Mouse (Mus musculus) testis, adult 2 months (tissue): ENCODE data around the gene Bora.

Experiments used
- CTCF ChIP-seq: fragments of 200-500 bp; IDR thresholded peaks from 2 replicates; pipeline ENCODE4 v1.5.1; 2012; ENCODE audit warnings: low read depth, mild to moderate bottlenecking, inconsistent platforms, low read length, moderate library complexity; ENCODE audit not compliant: control insufficient read depth, insufficient read depth, insufficient replicate concordance
- POLR2A ChIP-seq: fragments of 200-500 bp; IDR thresholded peaks from 2 replicates; pipeline ENCODE4 v1.6.1; 2012; ENCODE audit warnings: low read depth, mild to moderate bottlenecking, inconsistent platforms, low read length, moderate library complexity; ENCODE audit not compliant: control insufficient read depth

GRCm38 (mm10) chr14:99107631-99108187, 61.7 kb downstream of the Bora start:
- no peak for TF ChIP-seq POLR2A
- no peak for TF ChIP-seq CTCF
